Mouse (Mus musculus) thymus, postnatal 0 days (tissue): ENCODE results near the gene Gm49416. TPM values are rescaled to one million over a fixed set of nuclear protein-coding genes. Genes with fewer than 3 reads are reported as not detected.

ENCODE experiments used
- microRNA-seq: library from miRNA; unstranded; fragments of <30 nt; microRNA quantifications from one replicate; pipeline ENCODE4, GENCODE M21; 2016; ENCODE audit warnings: borderline number of aligned reads
- polyA plus RNA-seq: library from polyadenylated mRNA; unstranded; fragments of >200 nt; fragmentation: Nextera tagmentation; extraction: Ambion mirVana; gene quantifications from 2 replicates; pipeline ENCODE4 v1.2.1, GENCODE M21; 2015

The Gm49416 gene
- polyA plus RNA-seq, 1 experiment from 2014 or later = not detected

Small RNA genes within 50 kb of the gene (microRNA-seq; reads per million reads assigned to microRNA genes)
- gene Mir5136 = not detected

Other genes starting within 250 kb of the Gm49416 start
- 0.04 and 0.05 TPM in 2 replicates for gene Chrm1, start 225.1 kb upstream of the Gm49416 start, polyA plus RNA-seq
- gene Slc3a2, start 165.6 kb upstream of the Gm49416 start, polyA plus RNA-seq = 122 and 131 TPM in 2 replicates
- 101 and 103 TPM in 2 replicates for gene Wdr74, start 153.1 kb upstream of the Gm49416 start, polyA plus RNA-seq
- gene 1700092M07Rik, start 148.2 kb upstream of the Gm49416 start, polyA plus RNA-seq = 0.79 and 0.84 TPM in 2 replicates
- 108 and 114 TPM in 2 replicates for gene Stx5a, start 147.5 kb upstream of the Gm49416 start, polyA plus RNA-seq
- 182 and 200 TPM in 2 replicates for gene Nxf1, start 131.9 kb upstream of the Gm49416 start, polyA plus RNA-seq
- 205 and 223 TPM in 2 replicates for gene Tmem223, start 117.9 kb upstream of the Gm49416 start, polyA plus RNA-seq
- gene Tmem179b, start 114.5 kb upstream of the Gm49416 start, polyA plus RNA-seq = 154 and 166 TPM in 2 replicates
- gene Taf6l, start 102.5 kb upstream of the Gm49416 start, polyA plus RNA-seq = 24.1 and 24.7 TPM in 2 replicates
- 233 and 246 TPM in 2 replicates for gene Polr2g, start 90.3 kb upstream of the Gm49416 start, polyA plus RNA-seq
- gene Zbtb3, start 86.4 kb upstream of the Gm49416 start, polyA plus RNA-seq = 2.9 and 3.5 TPM in 2 replicates
- 44.1 and 49.8 TPM in 2 replicates for gene Ttc9c, start 69.6 kb upstream of the Gm49416 start, polyA plus RNA-seq
- gene Hnrnpul2, start 68.9 kb upstream of the Gm49416 start, polyA plus RNA-seq = 4.3 and 5.3 TPM in 2 replicates
- not detected in 2 replicates for gene AC129217.1, start 59.2 kb upstream of the Gm49416 start, polyA plus RNA-seq
- 54.6 and 63.0 TPM in 2 replicates for gene Bscl2, start 51.5 kb upstream of the Gm49416 start, polyA plus RNA-seq
- 0.36 and 0.66 TPM in 2 replicates for gene Gng3, start 49.7 kb upstream of the Gm49416 start, polyA plus RNA-seq
- 0.78 and 1.1 TPM in 2 replicates for gene Lrrn4cl, start 38.2 kb upstream of the Gm49416 start, polyA plus RNA-seq
- 171 and 178 TPM in 2 replicates for gene Ubxn1, start 17.4 kb upstream of the Gm49416 start, polyA plus RNA-seq
- 106 and 119 TPM in 2 replicates for gene Uqcc3, start 8.0 kb upstream of the Gm49416 start, polyA plus RNA-seq
- gene Lbhd1, start 5.2 kb upstream of the Gm49416 start, polyA plus RNA-seq = 67.6 and 70.2 TPM in 2 replicates
- gene Gm49403, start 5.0 kb upstream of the Gm49416 start, polyA plus RNA-seq = not detected in 2 replicates
- 80.7 and 98.0 TPM in 2 replicates for gene 1810009A15Rik, start 73 bp upstream of the Gm49416 start, polyA plus RNA-seq
- 32.4 and 33.6 TPM in 2 replicates for gene Ints5, start 4.1 kb downstream of the Gm49416 start, polyA plus RNA-seq
- gene Ganab, start 9.1 kb downstream of the Gm49416 start, polyA plus RNA-seq = 51.9 and 55.5 TPM in 2 replicates
- 28.4 and 29.3 TPM in 2 replicates for gene B3gat3, start 31.4 kb downstream of the Gm49416 start, polyA plus RNA-seq
- 4.7 TPM in 2 replicates for gene Rom1, start 40.4 kb downstream of the Gm49416 start, polyA plus RNA-seq
- 25.2 and 27.1 TPM in 2 replicates for gene Eml3, start 40.6 kb downstream of the Gm49416 start, polyA plus RNA-seq
- gene Mta2, start 52.9 kb downstream of the Gm49416 start, polyA plus RNA-seq = 203 and 214 TPM in 2 replicates
- 31.2 and 32.4 TPM in 2 replicates for gene Tut1, start 64.9 kb downstream of the Gm49416 start, polyA plus RNA-seq
- 326 and 340 TPM in 2 replicates for gene Eef1g, start 78.1 kb downstream of the Gm49416 start, polyA plus RNA-seq
- 20.3 and 22.3 TPM in 2 replicates for gene Ahnak, start 100.4 kb downstream of the Gm49416 start, polyA plus RNA-seq
- 10.7 and 11.0 TPM in 2 replicates for gene Scgb1a1, start 199.0 kb downstream of the Gm49416 start, polyA plus RNA-seq
- gene Asrgl1, start 246.7 kb downstream of the Gm49416 start, polyA plus RNA-seq = 34.6 and 36.9 TPM in 2 replicates